Mouse (Mus musculus): Measurements from ENCODE around the gene Pnrc2.

The Pnrc2 gene

DNA sequence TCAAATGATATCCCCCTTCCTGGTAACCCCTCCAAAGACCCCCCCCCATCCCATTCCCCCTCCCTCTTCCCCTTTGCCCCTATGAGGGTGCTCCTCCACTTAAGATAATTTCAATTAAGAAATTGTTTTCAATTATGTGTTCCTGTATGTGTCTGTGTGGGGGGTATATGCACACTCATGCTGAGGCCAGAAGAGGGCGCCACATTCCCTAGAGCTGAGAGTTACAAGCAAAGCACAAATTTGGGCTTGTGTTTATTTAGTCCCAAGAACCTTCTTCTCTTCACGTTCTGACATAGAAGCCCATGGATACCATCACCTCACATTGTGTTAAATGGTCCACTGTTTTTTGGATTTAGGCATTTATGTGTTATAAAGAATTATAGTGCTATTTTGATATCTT, 50.4 kb downstream of the Pnrc2 start:
- DNase-seq (ENCODE audit: low read depth) = peak; percentile 72

DNA sequence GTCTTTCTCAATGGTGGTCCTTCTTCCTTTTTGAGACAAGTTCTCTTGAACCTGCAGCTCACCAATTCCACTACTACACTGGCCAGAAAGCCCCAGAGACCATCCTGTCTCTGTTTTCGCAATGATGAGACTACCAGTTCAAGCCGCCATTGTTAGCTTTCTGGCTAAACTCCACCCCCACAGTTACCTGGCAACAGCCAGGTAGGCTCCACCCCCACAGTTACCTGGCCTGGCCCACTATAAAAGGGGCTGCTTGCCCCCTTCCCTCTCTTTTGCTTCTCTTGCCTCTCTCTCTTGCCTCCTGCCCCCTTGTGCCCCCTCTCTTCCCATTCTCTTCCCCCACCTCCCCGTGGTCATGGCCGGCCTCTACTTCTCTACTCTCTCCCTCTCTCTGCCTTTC, 51.9 kb downstream of the Pnrc2 start:
- DNase-seq (ENCODE audit: low read depth) = no peak

Data from induced T-regulatory cell, adult 2 months (primary cell).